Mouse (Mus musculus): ENCODE measurements around the gene Pitpnm3. TPM values are rescaled to one million over a fixed set of nuclear protein-coding genes. Genes with fewer than 3 reads are reported as not detected.

Gene Pitpnm3
- polyA plus RNA-seq, 1 experiment from 2014 or later: 0.41 TPM

DNA sequence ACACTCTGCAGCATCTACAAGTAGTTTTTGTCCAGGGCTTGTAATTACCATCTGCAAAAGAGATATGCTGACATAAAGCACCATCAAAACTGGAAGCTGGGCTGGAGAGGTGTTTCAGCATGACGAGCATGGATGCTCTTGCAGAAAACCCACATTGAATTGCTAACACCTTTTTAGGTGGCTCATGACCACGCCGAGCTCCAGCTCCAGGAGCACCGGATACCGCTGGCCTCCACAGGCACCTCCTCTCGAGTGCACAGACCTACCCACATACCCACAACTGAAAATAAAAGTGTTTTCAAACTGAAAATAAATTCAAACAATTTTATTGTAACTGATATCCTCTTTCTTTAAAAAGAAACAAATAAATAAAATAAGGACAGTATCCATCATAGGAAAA is 135.4 kb downstream of the Pitpnm3 start:
- Histone ChIP-seq H3K4me1 (peaks cover 15% of the 10 kb centered on the region), H3K27ac (no peak overlapping the region), H3K9ac (no peak overlapping the region), H3K4me2 (no peak overlapping the region), H3K27me3 (peaks cover 13% of the 10 kb centered on the region), H3K4me3 (replicated peaks) (no peak overlapping the region), H3K36me3 (replicated peaks) (no peaks in the 10 kb centered on the region), H3K9me3 (no peaks in the 10 kb centered on the region)
- WGBS: 88% methylated on average over 6 of the region's 6 CpGs
- no peak for ATAC-seq (ENCODE audit: low FRiP score)

Other genes with a start within 250 kb of the Pitpnm3 start
- 0.37 and 0.50 TPM in 2 replicates for gene Aipl1, start 98.3 kb downstream of the Pitpnm3 start, polyA plus RNA-seq (2016; fragmentation: Nextera tagmentation; extraction: Ambion mirVana)
- gene Pimreg, start 93.7 kb downstream of the Pitpnm3 start, polyA plus RNA-seq (2016; fragmentation: Nextera tagmentation; extraction: Ambion mirVana): 187 and 191 TPM in 2 replicates
- 0.73 and 0.83 TPM in 2 replicates for gene Gm43951, start 71.1 kb upstream of the Pitpnm3 start, polyA plus RNA-seq (2016; fragmentation: Nextera tagmentation; extraction: Ambion mirVana)
- 20.8 and 25.7 TPM in 2 replicates for gene 4933427D14Rik, start 71.7 kb upstream of the Pitpnm3 start, polyA plus RNA-seq (2016; fragmentation: Nextera tagmentation; extraction: Ambion mirVana)
- gene Txndc17, start 71.8 kb upstream of the Pitpnm3 start, polyA plus RNA-seq (2016; fragmentation: Nextera tagmentation; extraction: Ambion mirVana): 139 and 143 TPM in 2 replicates
- gene Med31, start 79.8 kb upstream of the Pitpnm3 start, polyA plus RNA-seq (2016; fragmentation: Nextera tagmentation; extraction: Ambion mirVana): 54.8 and 55.8 TPM in 2 replicates
- gene Slc13a5, start 131.4 kb upstream of the Pitpnm3 start, polyA plus RNA-seq (2016; fragmentation: Nextera tagmentation; extraction: Ambion mirVana): not detected in 2 replicates
- 1.6 TPM in 2 replicates for gene Xaf1, start 165.9 kb upstream of the Pitpnm3 start, polyA plus RNA-seq (2016; fragmentation: Nextera tagmentation; extraction: Ambion mirVana)
- not detected in 2 replicates for gene Fbxo39, start 178.7 kb upstream of the Pitpnm3 start, polyA plus RNA-seq (2016; fragmentation: Nextera tagmentation; extraction: Ambion mirVana)
- gene Tekt1, start 226.7 kb upstream of the Pitpnm3 start, polyA plus RNA-seq (2016; fragmentation: Nextera tagmentation; extraction: Ambion mirVana): 6.3 and 6.7 TPM in 2 replicates